Mouse (Mus musculus) cortical plate, adult 2 months (tissue): ENCODE results near the gene Pgf. TPM values are rescaled to one million over a fixed set of nuclear protein-coding genes. Genes with fewer than 3 reads are reported as not detected.

Experiments
- H3K27ac ChIP-seq: fragments of 200-500 bp; 2 replicates; pipeline ENCODE4 v1.5.1; 2012; ENCODE audit warnings: low read length, control low read depth, inconsistent platforms; ENCODE audit not compliant: insufficient read depth
- H3K4me1 ChIP-seq: fragments of 200-500 bp; 2 replicates; pipeline ENCODE4 v1.6.1; 2011; ENCODE audit warnings: low read length; ENCODE audit not compliant: control insufficient read depth, insufficient read depth
- H3K4me3 ChIP-seq: fragments of 200-500 bp; 2 replicates; pipeline ENCODE4 v1.5.1; 2011; ENCODE audit warnings: mild to moderate bottlenecking, low read length, control low read depth; ENCODE audit not compliant: insufficient read depth
- CTCF ChIP-seq: fragments of 200-500 bp; IDR thresholded peaks from 2 replicates; pipeline ENCODE4 v1.5.1; 2011; ENCODE audit warnings: mild to moderate bottlenecking, control low read depth, low read length; ENCODE audit not compliant: insufficient read depth; ENCODE audit errors: extremely low read depth
- POLR2A ChIP-seq: fragments of 200-500 bp; IDR thresholded peaks from 2 replicates; pipeline ENCODE4 v1.6.1; 2011; ENCODE audit warnings: mild to moderate bottlenecking, low read length, control low read depth; ENCODE audit not compliant: insufficient read depth; ENCODE audit errors: extremely low read depth
- polyA plus RNA-seq: library from polyadenylated mRNA; depleted of rRNA; stranded (reverse); fragments of >200 nt; gene quantifications from 2 replicates; pipeline ENCODE4 v1.2.3, GENCODE M21; 2012

Pgf gene
- polyA plus RNA-seq, 1 experiment, result 2.9 TPM

- Histone ChIP-seq H3K4me1 (no peaks in the 10 kb centered on the region), H3K27ac (no peak overlapping the region), H3K4me3 (no peak overlapping the region; the same call in 1 of the 2 replicates)
- TF ChIP-seq CTCF (no peak), POLR2A (no peak)
Observed at GRCm38 (mm10) chr12:85176846-85177523, 605 bp downstream of the Pgf start.

- Histone ChIP-seq H3K4me1 (no peaks in the 10 kb centered on the region), H3K27ac (no peak overlapping the region), H3K4me3 (no peak overlapping the region; the same call in 1 of the 2 replicates)
- no peak for TF ChIP-seq CTCF
- TF ChIP-seq POLR2A, result no peak
Observed at GRCm38 (mm10) chr12:85175926-85176845, 1.4 kb downstream of the Pgf start.

GRCm38 (mm10) chr12:85175087-85175675 is 2.4 kb downstream of the Pgf start:
- Histone ChIP-seq H3K4me3 (no peak overlapping the region), H3K27ac (no peak overlapping the region), H3K4me1 (no peaks in the 10 kb centered on the region)
- TF ChIP-seq CTCF, result no peak
- TF ChIP-seq POLR2A, result no peak

GRCm38 (mm10) chr12:85174016-85174415 is 3.6 kb downstream of the Pgf start:
- H3K4me3 ChIP-seq, result no peak overlapping the region
- TF ChIP-seq POLR2A, result no peak
- no peak for TF ChIP-seq CTCF
- H3K27ac ChIP-seq, result no peak overlapping the region
- no peaks in the 10 kb centered on the region for H3K4me1 ChIP-seq

- Histone ChIP-seq H3K4me1 (no peaks in the 10 kb centered on the region), H3K27ac (no peak overlapping the region)
Observed at GRCm38 (mm10) chr12:85170948-85171307, 6.7 kb downstream of the Pgf start.

GRCm38 (mm10) chr12:85170284-85170947 is 7.2 kb downstream of the Pgf start:
- Histone ChIP-seq H3K4me3 (no peak overlapping the region), H3K27ac (no peak overlapping the region)
- TF ChIP-seq CTCF (no peak), POLR2A (no peak)

More at GRCm38 (mm10) chr12:85170948-85171307, 6.7 kb downstream of the Pgf start:
- no peak overlapping the region for H3K4me3 ChIP-seq
- TF ChIP-seq CTCF (no peak), POLR2A (no peak)

GRCm38 (mm10) chr12:85169877-85170276 is 7.7 kb downstream of the Pgf start:
- no peaks in the 10 kb centered on the region for H3K4me1 ChIP-seq
- no peak overlapping the region for H3K27ac ChIP-seq
- H3K4me3 ChIP-seq, result no peak overlapping the region
- TF ChIP-seq POLR2A (no peak), CTCF (no peak)

More at GRCm38 (mm10) chr12:85170284-85170947, 7.2 kb downstream of the Pgf start:
- H3K4me1 ChIP-seq, result no peaks in the 10 kb centered on the region

- H3K4me3 ChIP-seq, result peak overlapping the region; percentile 35
- no peak overlapping the region for H3K27ac ChIP-seq
- no peak for TF ChIP-seq POLR2A
- TF ChIP-seq CTCF, result peak; percentile 78
- no peaks in the 10 kb centered on the region for H3K4me1 ChIP-seq
Observed at GRCm38 (mm10) chr12:85169117-85169858, 8.3 kb downstream of the Pgf start.
